Mouse (Mus musculus) embryo, embryonic 10.5 days (tissue): ENCODE results near the gene Stx3.
A peak's percentile ranks its signal among the peaks of the same experiment; 100 is the strongest.

Source experiments
- DNase-seq: peaks from one replicate; pipeline ENCODE4 v3.0.0-alpha.2; 2015; ENCODE audit warnings: low spot score

Stx3 gene

GRCm38 (mm10) chr19:11819143-11819700, at the start of gene Stx3:
Gene Stx3, minus strand, starts transcription at chr19:11819403.
- peak; percentile 42 for DNase-seq

GRCm38 (mm10) chr19:11867837-11868236, 48.6 kb upstream of the Stx3 start:
- DNase-seq = no peak

GRCm38 (mm10) chr19:11860966-11861365, 41.8 kb upstream of the Stx3 start, which contains the start of gene Olfr1418:
Gene Olfr1418, minus strand, starts transcription at chr19:11861066.
- DNase-seq = no peak

- no peak for DNase-seq
These were observed 37.3 kb upstream of the Stx3 start for GRCm38 (mm10) chr19:11856506-11856905.

- DNase-seq = no peak
These were observed 35.6 kb upstream of the Stx3 start for GRCm38 (mm10) chr19:11854821-11855220.

- no peak for DNase-seq
These were observed 33.4 kb upstream of the Stx3 start for GRCm38 (mm10) chr19:11852652-11853051.

- DNase-seq = no peak
These were observed 27.1 kb upstream of the Stx3 start for GRCm38 (mm10) chr19:11846333-11846732.

GRCm38 (mm10) chr19:11839119-11839518, 19.9 kb upstream of the Stx3 start, which contains the start of gene Olfr1417:
Gene Olfr1417, minus strand, starts transcription at chr19:11839219.
- DNase-seq = no peak

- no peak for DNase-seq
These were observed 4.3 kb upstream of the Stx3 start for GRCm38 (mm10) chr19:11823346-11824065.

- DNase-seq = no peak
These were observed 1.0 kb upstream of the Stx3 start for GRCm38 (mm10) chr19:11820211-11820610.

- DNase-seq = peak; percentile 94
These were observed 597 bp upstream of the Stx3 start for GRCm38 (mm10) chr19:11819800-11820199.

GRCm38 (mm10) chr19:11818199-11819142, 732 bp downstream of the Stx3 start:
- peak; percentile 47 for DNase-seq

- peak; percentile 32 for DNase-seq
These were observed 1.6 kb downstream of the Stx3 start for GRCm38 (mm10) chr19:11817586-11817985.

GRCm38 (mm10) chr19:11816706-11817105, 2.5 kb downstream of the Stx3 start:
- no peak for DNase-seq

- DNase-seq = no peak
These were observed 4.4 kb downstream of the Stx3 start for GRCm38 (mm10) chr19:11814742-11815333.

- DNase-seq = peak; percentile 32
These were observed 5.6 kb downstream of the Stx3 start for GRCm38 (mm10) chr19:11813649-11814048.

- DNase-seq = no peak
These were observed 6.1 kb downstream of the Stx3 start for GRCm38 (mm10) chr19:11813136-11813535.

GRCm38 (mm10) chr19:11811688-11812365, 7.4 kb downstream of the Stx3 start:
- DNase-seq = peak; percentile 68

- DNase-seq = no peak
These were observed 8.3 kb downstream of the Stx3 start for GRCm38 (mm10) chr19:11810856-11811255.

- no peak for DNase-seq
These were observed 9.0 kb downstream of the Stx3 start for GRCm38 (mm10) chr19:11810003-11810758.

- no peak for DNase-seq
These were observed 10.8 kb downstream of the Stx3 start for GRCm38 (mm10) chr19:11808452-11808851.
